Mouse (Mus musculus): ENCODE measurements at regions not wholly inside any gene's neighbourhood (a gene's known extent, or its start where the extent isn't known, plus 50 kb on each side); places are given as distances from the start of the nearest gene placed in this dataset.

DNA sequence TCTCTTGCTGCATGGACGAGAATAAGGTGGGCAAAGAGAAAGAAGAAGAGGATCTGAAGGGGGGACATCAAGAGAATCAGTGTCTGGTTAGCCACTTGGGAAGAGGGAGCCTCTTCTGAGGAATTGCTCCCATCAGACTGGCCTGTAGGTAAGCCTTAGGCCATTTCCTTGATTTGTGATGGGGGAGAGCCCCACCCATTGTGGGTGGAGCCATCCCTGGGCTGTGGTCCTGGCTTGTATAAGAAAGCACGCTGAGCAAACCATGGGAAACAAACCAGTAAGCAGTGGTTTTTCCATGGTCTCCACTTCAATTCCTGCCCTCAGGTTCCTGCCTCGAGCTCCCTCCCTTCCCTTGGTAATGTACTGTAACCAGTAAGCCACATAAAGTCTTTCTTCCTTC lies 57.7 kb upstream of the Sez6l start:
- DNase-seq: no peak

DNA sequence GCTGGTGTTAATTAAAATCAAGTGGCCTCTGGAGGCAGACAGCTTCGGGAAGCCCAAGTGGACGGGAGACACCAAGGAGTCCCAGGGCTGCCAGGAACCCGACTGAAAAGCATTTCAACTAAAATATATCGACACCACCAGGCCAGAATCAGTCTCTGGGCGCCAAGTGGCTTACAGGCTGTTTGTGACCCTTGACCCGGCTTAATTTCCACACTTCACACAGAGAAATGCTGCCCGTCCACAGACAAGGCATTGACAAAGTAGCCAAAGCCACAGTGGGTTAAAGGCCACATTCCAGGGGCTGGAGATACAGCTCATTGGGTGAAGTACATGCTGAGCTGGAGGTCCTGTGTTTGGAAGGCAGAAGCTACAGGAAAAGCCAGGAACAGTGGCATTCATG lies 54.8 kb upstream of the Sez6l start:
- DNase-seq: peak; percentile 74

DNA sequence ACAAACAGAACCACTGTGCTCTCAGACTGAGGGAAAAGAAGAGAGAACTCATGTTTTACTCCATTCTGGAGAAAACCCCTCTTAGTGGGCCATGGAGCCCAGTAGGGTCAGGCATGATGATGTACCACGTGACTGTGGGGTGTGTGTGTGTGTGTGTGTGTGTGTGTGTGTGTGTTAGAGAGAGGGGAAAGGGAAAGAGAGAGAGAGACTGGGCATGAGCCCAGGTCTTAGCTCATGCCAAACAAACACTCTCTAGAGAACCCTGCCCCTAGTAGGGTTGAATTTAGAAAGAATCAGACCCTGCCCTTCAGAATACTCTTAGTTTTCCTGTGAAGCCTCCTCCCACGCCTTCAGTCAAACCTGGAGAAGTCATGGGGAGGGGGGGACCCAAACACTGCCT lies 52.7 kb upstream of the Sez6l start:
- no peak for DNase-seq

DNA sequence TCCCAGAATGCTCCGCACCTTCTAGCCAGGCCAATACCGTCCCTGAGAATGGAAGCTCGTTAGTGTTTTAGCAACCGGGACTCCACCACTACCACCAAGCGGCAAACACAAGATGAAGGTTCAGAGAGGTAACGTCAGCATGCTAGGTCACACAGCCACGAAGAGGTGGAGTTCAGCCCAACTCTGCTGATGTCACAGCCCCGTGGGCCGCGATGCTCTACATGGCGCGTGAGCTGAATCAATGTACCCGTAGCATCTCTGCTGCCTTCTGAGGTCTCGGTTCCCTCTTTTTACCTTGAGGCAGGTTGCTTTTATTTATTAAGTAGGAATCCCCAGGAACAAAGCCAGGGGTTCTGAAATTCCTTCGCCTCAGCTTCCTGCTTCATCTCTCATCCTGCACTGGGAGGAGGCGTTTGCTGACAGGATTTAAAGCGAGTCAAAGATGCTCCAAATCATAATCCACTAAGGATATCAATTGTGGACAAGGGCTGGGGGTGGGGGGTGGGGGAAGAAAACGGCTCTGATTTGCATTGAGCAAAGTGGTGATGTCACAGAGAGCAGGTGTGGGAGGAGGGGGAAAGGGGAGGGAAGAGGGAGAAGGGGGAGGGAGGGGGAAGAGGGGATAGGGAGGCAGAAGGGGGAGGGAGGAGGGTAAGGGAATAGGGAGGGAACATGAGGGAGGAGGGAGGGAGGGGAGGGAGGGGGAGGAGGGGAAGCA lies 51.2 kb upstream of the Sez6l start:
- DNase-seq: no peak

DNA sequence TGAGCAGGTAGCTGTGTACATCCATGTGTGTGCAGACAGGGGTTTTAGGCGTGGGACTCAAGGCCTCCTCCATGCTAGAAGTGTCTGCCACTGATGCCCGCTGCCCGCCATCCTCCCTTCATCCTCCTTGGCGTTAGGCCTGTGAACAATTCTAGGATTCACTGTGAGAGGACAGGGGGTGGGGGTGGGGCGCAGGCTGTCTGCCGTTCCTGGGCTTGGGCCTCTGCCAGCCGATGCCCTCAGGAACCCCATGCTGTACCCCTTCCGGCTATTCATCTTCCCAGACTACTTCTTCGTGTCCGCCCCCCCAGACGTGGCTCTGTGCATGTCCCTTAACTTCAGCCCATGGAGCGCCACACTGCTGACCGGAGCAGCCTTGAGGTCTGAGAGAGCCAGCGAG lies 50.3 kb upstream of the Sez6l start:
- DNase-seq: no peak
